Mouse (Mus musculus) olfactory bulb, adult 2 months (tissue): ENCODE results near the gene Adamts20.

ENCODE experiments used
- CTCF ChIP-seq: fragments of 200-500 bp; IDR thresholded peaks from 2 replicates; pipeline ENCODE4 v1.5.1; 2012; ENCODE audit warnings: low read depth, mild to moderate bottlenecking, low read length, moderate library complexity; ENCODE audit not compliant: insufficient read depth
- POLR2A ChIP-seq: fragments of 200-500 bp; IDR thresholded peaks from 2 replicates; pipeline ENCODE4 v1.6.1; 2012; ENCODE audit warnings: mild to moderate bottlenecking, low read depth, low read length, moderate library complexity; ENCODE audit not compliant: insufficient read depth

GRCm38 (mm10) chr15:94503451-94504215 lies 38.4 kb upstream of the Adamts20 start:
- no peak for TF ChIP-seq POLR2A
- TF ChIP-seq CTCF, result no peak
